Mouse (Mus musculus) lung, adult 18-20 months (tissue): Measurements from ENCODE around the gene Map3k13.
"Not testable (repeated sequence)": the region's sequence is repeated elsewhere in the genome, so short reads cannot be mapped to it uniquely, and the experiment has no call there.

ENCODE experiments used
- DNase-seq, 2 experiments: peaks; one replicate each; pipeline ENCODE4 v3.0.0; 2022; ENCODE audit warnings: mixed read lengths in 2 of 2

Map3k13 gene

GRCm38 (mm10) chr16:21854589-21855284 lies 60.6 kb downstream of the Map3k13 start:
- DNase-seq = no peak

GRCm38 (mm10) chr16:21856134-21856533 lies 62.0 kb downstream of the Map3k13 start:
- DNase-seq = no peak

- no peak for DNase-seq
Measured at GRCm38 (mm10) chr16:21857126-21857644, 63.0 kb downstream of the Map3k13 start.

- no peak for DNase-seq
Measured at GRCm38 (mm10) chr16:21858163-21858562, 64.0 kb downstream of the Map3k13 start.

GRCm38 (mm10) chr16:21858882-21859281 lies 64.7 kb downstream of the Map3k13 start:
- no peak for DNase-seq

- no peak for DNase-seq
Measured at GRCm38 (mm10) chr16:21862448-21862847, 68.3 kb downstream of the Map3k13 start.

GRCm38 (mm10) chr16:21865250-21865982 lies 71.3 kb downstream of the Map3k13 start:
- DNase-seq = no peak

GRCm38 (mm10) chr16:21865983-21866575 lies 71.9 kb downstream of the Map3k13 start:
- no peak for DNase-seq

GRCm38 (mm10) chr16:21867727-21868126 lies 73.6 kb downstream of the Map3k13 start:
- no peak for DNase-seq

GRCm38 (mm10) chr16:21868651-21869050 lies 74.5 kb downstream of the Map3k13 start:
- DNase-seq = no peak

- no peak for DNase-seq
Measured at GRCm38 (mm10) chr16:21869879-21870278, 75.7 kb downstream of the Map3k13 start.

GRCm38 (mm10) chr16:21877735-21878134 lies 83.6 kb downstream of the Map3k13 start:
- no peak for DNase-seq

GRCm38 (mm10) chr16:21878834-21879233 lies 84.7 kb downstream of the Map3k13 start:
- DNase-seq = no peak

GRCm38 (mm10) chr16:21881181-21881580 lies 87.0 kb downstream of the Map3k13 start:
- peak in 1 of 2 experiments; percentile 1 for DNase-seq

- no peak for DNase-seq
Measured at GRCm38 (mm10) chr16:21881582-21882259, 87.6 kb downstream of the Map3k13 start.

- DNase-seq = no peak
Measured at GRCm38 (mm10) chr16:21887601-21888000, 93.5 kb downstream of the Map3k13 start.

- no peak for DNase-seq
Measured at GRCm38 (mm10) chr16:21893890-21894289, 99.7 kb downstream of the Map3k13 start.

- DNase-seq = no peak
Measured at GRCm38 (mm10) chr16:21901286-21901685, 107.1 kb downstream of the Map3k13 start.

- DNase-seq = no peak
Measured at GRCm38 (mm10) chr16:21904636-21905035, 110.5 kb downstream of the Map3k13 start.

GRCm38 (mm10) chr16:21905996-21906395 lies 111.8 kb downstream of the Map3k13 start:
- DNase-seq = no peak

- DNase-seq = no peak
Measured at GRCm38 (mm10) chr16:21906902-21907301, 112.8 kb downstream of the Map3k13 start.

- not testable (repeated sequence) for DNase-seq
Measured at GRCm38 (mm10) chr16:21908906-21909305, 114.8 kb downstream of the Map3k13 start.

- peak in 1 of 2 experiments; percentile 7 for DNase-seq
Measured at GRCm38 (mm10) chr16:21913347-21913746, 119.2 kb downstream of the Map3k13 start.
